Mouse (Mus musculus) heart, adult 9 months (tissue): ENCODE data around the gene Sh3bp5.
A peak's percentile ranks its signal among the peaks of the same experiment; 100 is the strongest.

Source experiments
- DNase-seq, 2 experiments: peaks; one replicate each; pipeline ENCODE4 v3.0.0; 2022; ENCODE audit warnings: low spot score in 2 of 2

Gene Sh3bp5

GRCm38 (mm10) chr14:31410123-31410724 is 25.7 kb downstream of the Sh3bp5 start:
- DNase-seq = peak in 1 of 2 experiments; percentile 34

- DNase-seq = peak in 1 of 2 experiments; percentile 17
These were observed 27.2 kb downstream of the Sh3bp5 start for GRCm38 (mm10) chr14:31408666-31409065.

GRCm38 (mm10) chr14:31407911-31408604 is 27.8 kb downstream of the Sh3bp5 start:
- DNase-seq = peak in 1 of 2 experiments; percentile 48

GRCm38 (mm10) chr14:31407208-31407607 is 28.7 kb downstream of the Sh3bp5 start:
- DNase-seq = peak in 1 of 2 experiments; percentile 58

- DNase-seq = no peak
These were observed 29.6 kb downstream of the Sh3bp5 start for GRCm38 (mm10) chr14:31406154-31406810.

- DNase-seq = no peak
These were observed 30.2 kb downstream of the Sh3bp5 start for GRCm38 (mm10) chr14:31405652-31406051.

- DNase-seq = no peak
These were observed 31.2 kb downstream of the Sh3bp5 start for GRCm38 (mm10) chr14:31404663-31405062.

GRCm38 (mm10) chr14:31403995-31404394 is 31.9 kb downstream of the Sh3bp5 start:
- DNase-seq = no peak

- DNase-seq = no peak
These were observed 32.3 kb downstream of the Sh3bp5 start for GRCm38 (mm10) chr14:31403556-31403955.

GRCm38 (mm10) chr14:31402693-31403092 is 33.2 kb downstream of the Sh3bp5 start:
- no peak for DNase-seq

GRCm38 (mm10) chr14:31401918-31402427 is 33.9 kb downstream of the Sh3bp5 start:
- no peak for DNase-seq

GRCm38 (mm10) chr14:31400896-31401295 is 35.0 kb downstream of the Sh3bp5 start:
- DNase-seq = peak in 1 of 2 experiments; percentile 52

- no peak for DNase-seq
These were observed 35.6 kb downstream of the Sh3bp5 start for GRCm38 (mm10) chr14:31400246-31400645.

GRCm38 (mm10) chr14:31399271-31399670 is 36.6 kb downstream of the Sh3bp5 start:
- no peak for DNase-seq

GRCm38 (mm10) chr14:31398819-31399218 is 37.1 kb downstream of the Sh3bp5 start:
- DNase-seq = no peak

GRCm38 (mm10) chr14:31397791-31398595 is 37.9 kb downstream of the Sh3bp5 start:
- DNase-seq = peak; percentile 63 to 65

GRCm38 (mm10) chr14:31397353-31397752 is 38.5 kb downstream of the Sh3bp5 start:
- no peak for DNase-seq

- DNase-seq = no peak
These were observed 39.5 kb downstream of the Sh3bp5 start for GRCm38 (mm10) chr14:31396428-31396827.

- DNase-seq = no peak
These were observed 40.2 kb downstream of the Sh3bp5 start for GRCm38 (mm10) chr14:31395629-31396199.

GRCm38 (mm10) chr14:31394822-31395532 is 40.9 kb downstream of the Sh3bp5 start:
- no peak for DNase-seq
